Mouse (Mus musculus): ENCODE data around the gene Gxylt2.
A peak's percentile ranks its signal among the peaks of the same experiment; 100 is the strongest.

The Gxylt2 gene

DNA sequence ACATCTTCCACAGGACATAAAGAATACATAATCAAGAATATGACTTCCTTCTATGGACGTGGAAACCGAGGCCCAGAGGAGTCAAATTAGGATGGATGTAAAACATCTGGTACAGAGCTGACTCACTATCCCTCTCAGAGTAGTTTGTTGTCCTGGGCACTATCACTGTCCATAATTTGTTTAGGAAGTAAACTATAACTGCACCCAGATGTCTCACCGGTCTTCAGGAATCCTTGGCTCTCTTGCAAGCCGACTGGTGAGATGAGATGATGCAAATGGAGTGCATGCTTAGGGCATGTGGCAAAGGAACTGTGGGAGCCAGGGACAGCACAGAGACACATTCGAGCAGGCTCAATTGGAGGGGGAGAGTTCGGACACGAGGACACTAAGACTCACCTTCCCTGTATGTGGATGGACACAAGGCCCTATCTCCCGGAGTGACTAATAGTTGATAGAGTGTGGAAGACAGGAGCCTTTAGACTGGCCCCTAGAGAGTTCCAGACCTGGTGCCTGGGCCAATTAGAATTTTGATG, 10.8 kb downstream of the Gxylt2 start:
- DNase-seq (ENCODE audit: low spot score in 2 of 2): no peak

DNA sequence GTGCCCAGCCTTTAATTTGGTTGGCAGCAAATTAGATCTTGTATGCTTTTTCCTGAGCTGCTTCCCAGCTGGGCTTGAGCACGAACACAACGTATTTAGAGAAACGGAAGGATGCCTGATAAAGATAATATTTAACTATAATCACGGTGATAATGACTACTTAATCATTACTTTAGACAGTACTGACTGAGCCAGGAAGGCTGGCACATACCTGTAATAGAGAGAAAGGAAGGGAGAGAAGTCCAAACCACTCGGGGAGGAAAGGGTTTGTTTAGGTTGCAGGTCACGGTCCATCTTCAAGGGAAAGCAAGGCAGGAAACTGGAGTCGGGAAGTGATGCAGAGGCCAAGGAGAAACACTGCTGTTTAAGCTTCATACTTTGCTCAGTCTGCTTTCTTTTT, 11.6 kb downstream of the Gxylt2 start:
- DNase-seq (ENCODE audit: low spot score in 2 of 2): no peak

DNA sequence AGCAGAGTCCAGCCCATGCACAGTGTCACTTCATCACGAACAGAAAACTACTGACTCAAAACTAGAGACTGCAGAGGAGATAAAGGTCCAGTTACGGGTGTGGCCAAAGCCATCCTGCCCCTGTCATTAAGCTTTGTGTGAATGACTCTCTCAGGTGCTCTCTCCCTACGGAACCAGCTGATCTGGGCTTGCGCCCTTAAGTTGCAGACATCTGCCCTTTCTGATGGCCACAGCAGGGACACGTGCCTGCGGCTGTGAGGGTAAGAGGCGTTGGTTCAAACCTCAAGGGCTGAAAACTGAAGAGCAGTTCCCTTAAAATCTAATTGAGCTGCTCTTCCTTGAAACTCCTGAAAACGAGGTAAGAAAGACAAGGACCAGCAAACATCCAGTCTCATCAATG, 12.3 kb downstream of the Gxylt2 start:
- DNase-seq (ENCODE audit: low spot score in 2 of 2): no peak

DNA sequence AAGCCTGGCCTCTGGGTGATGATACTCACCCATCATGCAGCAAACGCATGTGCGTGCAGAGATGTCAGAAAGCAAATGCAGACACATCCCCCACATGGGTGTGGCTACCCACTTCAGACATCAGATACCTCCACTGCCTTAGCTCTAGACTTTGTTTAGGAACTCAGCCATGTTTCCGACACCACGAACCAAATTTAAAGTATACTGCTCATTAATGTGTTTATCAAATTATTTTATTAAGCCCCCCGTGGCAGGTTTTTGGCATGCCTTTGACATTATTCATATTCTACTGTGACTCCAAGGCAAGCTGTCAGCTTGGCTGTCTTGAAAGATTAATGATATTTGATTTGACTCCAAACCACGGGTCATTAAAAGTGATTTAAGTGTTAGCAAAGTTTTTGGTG, 15.6 kb downstream of the Gxylt2 start:
- no peak for DNase-seq (ENCODE audit: low spot score in 2 of 2)

DNA sequence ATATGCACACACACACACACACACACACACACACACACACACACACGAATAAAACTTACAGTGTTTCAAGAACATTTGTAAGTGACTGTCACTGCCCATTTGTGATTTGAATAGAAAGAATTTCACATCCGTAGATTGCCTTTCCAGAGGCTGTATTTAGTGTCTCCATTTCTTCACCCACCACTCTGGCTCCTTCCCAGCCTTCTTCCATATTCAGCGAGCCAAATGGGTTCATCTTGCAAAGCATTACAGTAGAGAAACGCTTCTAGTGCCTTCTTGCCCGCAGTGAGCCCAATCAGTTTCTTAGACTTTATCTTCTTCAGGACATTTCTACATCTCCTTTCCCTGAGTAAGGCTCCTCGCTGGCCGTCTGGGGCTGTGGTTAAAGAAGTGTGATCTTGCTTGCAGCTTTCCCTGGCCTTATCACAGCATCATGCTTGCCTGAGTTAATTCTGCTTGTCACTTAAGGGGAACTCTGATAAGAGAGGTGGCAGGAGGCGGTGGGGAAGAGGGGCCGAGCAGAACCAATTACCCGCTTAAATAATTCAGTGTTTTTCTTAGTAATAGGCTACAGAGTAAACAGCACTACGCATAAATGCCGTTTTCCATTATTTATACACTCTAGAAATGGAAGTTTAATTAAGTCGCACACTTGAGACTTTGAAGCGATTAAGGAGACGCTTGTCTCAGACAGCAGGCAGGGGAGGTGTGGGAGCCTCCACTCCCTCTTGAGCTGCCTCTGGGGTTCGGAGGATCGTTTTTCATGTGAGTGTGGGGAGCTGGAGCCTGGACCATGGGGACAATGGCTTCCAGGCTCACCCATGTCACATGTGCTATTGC, 16.6 kb downstream of the Gxylt2 start:
- no peak for DNase-seq (ENCODE audit: low spot score in 2 of 2)

DNA sequence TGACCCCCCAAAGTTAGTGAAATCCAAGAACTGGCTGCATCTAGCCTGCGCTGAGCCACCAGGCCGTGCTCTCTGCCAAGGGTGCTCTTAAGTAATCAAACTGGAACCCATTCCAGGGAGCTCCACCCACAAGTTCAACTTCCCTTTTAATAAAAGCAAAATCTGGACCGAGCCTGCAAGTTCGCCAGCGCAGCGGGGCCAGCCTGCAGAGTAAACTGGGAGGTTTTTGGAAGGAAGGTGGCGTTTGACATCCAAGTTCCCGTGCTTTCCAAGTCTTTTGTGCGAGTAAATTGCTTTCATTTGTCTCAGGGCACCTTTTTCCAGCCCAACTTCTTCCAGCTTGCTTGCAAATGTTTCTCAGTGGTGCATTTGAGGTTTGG, 27.5 kb downstream of the Gxylt2 start:
- peak; percentile 87 to 90 for DNase-seq (ENCODE audit: low spot score in 2 of 2)

DNA sequence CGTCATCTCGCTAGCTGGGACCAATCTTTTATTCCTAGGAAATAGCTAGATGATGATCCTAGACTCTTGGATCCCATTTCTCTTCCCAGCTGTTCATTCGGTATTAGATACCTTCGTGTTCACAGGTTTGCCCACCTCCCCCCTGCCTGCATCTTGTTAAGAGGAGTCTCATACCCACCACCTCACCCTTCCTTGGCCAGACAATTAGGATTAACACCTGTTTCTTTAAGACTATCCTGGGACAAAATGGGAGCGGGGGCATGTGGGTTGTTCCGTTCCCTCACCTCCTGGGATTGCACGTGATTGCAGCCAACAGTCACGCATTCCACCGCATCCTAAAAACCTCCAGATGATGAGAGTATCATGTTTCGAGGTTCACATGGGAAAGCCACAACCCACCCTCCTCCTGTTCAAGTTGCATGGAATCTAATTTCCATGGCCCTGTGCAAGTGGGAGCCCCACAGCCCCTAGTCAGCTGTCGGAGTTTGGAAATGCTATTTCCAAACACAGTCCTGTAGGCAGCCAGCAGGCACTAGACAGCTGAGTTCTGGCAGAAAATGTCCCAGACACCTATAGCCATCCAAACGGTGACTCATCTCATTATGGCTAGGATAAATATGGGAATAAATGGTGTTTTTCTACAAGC, 28.0 kb downstream of the Gxylt2 start:
- peak; percentile 78 to 83 for DNase-seq (ENCODE audit: low spot score in 2 of 2)

DNA sequence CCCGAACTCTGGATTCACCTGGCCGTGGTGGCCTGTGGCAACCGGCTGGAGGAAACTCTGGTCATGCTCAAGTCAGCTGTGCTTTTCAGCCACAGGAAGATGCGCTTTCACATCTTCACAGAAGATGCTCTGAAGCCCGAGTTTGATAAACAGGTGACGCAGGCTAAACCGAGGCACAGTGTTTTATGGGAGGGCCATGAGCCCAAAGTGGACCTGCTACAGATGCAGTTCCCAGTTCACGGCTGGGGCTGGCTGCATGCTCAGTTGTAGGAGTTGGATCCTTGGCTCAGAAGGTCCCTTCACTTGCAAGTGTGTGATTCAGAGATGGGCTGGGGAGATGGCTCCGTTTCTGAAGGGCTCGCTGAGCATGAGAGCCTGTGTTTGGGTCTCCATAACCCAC, 28.7 kb downstream of the Gxylt2 start:
- no peak for DNase-seq (ENCODE audit: low spot score in 2 of 2)

DNA sequence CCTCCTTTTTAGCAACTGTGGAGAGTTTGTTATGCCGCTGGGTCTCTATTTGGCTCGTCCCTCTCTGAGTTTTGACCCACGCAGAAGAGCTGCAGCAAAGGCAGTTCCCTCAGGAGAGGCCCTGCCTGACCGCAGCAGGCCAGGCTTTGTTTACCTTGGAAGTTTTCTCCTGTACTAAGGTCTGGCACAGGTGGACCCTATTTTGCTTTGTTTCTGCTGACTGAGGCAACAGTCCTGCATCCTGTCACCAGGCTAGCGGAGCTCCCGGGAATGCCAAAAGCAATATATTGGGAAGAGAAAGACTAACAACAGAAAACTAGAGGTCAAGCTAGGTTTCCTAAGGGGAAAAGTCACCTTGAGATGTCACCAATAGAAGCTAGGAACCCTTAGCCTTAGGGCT, 29.8 kb downstream of the Gxylt2 start:
- peak; percentile 42 to 71 for DNase-seq (ENCODE audit: low spot score in 2 of 2)

DNA sequence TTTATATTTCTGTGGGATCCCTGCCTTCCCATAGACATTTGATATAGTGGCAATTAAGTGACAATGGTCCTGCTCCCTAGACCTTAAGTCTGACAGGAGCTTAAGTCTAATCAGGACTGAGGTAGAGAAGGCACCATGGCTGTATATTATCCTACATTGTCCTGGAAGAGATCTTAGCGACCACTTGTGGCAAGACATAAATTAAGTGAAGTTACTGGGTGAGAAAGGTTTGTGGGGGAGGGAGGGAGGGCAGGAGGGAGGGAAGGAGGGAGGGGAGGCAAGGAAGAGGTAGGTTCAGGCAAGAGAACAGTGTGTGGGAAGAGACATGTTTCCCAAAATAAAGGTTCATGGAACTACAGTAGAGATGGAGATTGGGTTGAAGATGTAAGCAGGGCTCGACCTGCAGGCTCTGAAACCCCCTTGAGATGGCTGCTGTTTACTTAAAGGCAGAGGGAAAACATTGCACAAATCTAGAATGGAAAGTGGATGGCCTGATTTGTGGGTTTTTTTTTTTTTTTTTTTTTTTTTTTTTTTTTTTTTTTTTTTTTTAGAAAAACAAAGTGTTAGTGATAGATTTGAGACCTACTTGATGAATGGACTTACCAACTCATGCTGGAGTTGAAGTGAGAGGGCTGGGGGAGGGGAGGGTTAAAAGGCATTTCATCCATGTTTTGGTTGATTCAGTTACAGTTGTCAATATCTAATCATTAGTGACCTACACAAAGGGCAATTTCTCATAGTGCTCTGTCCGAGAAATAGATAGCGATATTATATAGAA, 54.1 kb downstream of the Gxylt2 start:
- DNase-seq (ENCODE audit: low spot score in 2 of 2): no peak

DNA sequence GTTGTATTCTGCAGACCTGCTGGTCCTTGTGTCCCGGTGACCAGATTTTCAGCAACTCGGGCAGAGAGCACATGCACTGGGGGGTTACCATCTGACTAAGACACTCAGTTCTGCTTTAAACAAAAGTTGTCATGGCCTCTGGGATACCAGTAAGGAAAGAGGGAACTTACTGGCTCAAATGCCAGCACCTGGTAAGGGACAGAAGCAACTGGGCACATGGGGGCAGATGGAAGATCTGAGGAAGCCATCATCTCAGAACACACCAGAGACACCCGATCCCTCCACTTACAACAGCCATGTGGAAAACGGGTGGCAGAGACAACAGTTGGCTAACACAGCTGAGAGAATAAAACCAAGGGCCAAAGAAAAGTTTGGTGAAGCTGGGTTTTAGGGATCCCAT, 63.2 kb downstream of the Gxylt2 start:
- no peak for DNase-seq (ENCODE audit: low spot score in 2 of 2)

DNA sequence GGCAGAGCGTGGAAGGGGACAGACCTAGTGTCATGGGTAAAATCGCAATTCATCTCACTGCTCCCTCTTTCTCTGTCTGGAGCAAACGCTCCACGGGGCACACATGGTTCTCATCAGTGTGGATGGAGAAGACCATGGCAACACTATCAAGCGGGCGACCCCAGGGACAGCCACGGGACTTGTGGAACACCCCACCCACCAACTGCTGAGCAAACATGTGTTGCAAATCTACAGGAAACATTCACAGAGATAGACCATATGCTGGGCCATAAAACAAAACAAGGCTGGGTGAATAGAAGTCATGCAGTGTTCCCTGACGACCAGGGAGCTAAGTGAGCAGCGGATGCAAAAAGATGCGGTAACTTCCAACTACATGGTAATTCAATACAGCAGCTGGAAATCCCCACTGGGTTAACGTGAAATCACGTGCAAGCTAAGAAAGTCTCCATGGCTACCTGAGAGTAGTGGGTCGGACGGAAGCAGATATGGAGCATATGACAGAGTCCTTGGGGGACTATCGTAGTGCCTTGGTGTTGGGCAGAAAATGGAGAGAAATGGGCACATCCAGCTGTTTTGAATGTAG, 71.5 kb downstream of the Gxylt2 start:
- DNase-seq (ENCODE audit: low spot score in 2 of 2): peak; percentile 38 to 61

DNA sequence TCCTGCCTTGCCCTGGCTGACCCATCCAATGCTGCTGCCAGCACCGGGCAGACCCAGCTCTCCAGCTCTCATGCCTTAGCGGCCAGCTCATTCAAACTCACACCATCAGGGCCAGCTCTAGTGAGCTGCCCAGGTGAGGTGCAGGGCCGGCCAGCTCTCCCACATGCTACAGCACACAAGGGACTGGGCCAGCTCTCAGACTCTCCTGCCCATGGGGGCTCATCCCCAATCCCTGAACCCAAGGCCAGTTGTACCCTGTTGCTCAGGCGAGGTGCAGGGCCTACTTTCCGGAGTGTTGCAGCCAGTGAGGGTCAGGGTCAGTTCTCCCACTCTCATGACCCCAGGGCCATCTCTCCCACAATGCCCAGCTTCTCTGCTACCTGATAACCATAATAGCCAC, 74.1 kb downstream of the Gxylt2 start:
- no peak for DNase-seq (ENCODE audit: low spot score in 2 of 2)

DNA sequence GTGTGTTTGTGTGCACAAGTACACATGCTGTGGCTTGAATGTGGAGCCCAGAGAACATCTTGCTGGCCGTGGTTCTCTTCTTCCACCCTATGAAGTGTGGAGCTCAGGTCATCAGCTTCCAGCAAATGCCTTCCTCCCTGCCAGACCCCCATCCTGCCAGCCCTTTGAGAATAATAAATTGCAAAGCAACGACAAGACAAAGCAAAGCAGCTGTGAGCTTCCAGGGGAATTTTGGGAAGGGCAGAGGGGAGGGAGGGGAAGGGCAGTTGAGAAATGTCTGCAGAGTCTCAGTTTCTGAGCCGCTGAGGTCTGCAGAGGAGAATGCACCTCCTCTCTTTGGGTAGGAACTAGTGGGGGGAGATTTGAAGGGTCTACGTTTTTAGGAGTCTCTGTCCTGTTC, 75.9 kb downstream of the Gxylt2 start:
- peak; percentile 21 to 29 for DNase-seq (ENCODE audit: low spot score in 2 of 2)

DNA sequence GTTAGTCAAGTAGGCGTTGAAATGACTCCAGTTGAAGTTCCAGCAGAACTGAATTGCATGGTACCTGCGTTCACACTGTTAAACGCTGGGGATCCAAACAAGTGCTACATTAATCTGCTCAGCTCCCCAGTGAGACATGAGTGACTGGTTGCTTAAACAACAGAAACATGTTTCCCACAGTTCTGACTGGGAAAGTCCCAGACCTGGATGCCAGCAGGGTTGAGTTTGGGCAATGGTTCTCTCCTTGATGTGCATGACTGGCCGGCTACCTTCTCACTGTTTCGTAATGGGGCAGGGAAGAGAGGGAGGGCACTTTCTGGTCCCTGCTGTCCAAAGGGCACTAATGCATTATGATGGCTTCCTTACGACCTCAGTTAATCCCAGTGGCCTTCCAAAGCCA, 77.1 kb downstream of the Gxylt2 start:
- no peak for DNase-seq (ENCODE audit: low spot score in 2 of 2)

DNA sequence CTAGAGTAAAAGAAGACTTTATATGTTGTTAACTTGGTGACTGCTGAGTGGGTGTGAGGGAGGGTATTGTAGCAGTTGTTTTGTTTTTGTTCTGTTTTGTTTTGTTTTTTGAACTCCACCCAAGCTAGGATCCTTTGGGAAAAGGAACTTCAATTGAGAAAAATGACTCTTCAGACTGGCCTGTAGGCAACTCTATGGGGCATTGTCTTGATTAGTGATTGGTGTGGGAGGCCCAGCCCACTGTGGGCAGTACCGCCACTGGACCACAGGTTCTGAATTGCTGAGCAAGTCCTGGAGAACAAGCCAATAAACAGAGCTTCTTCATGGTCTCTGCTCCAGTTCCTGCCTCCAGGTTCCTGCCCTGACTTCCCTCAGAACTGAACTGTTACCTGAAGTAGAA, 83.2 kb downstream of the Gxylt2 start:
- no peak for DNase-seq (ENCODE audit: low spot score in 2 of 2)

DNA sequence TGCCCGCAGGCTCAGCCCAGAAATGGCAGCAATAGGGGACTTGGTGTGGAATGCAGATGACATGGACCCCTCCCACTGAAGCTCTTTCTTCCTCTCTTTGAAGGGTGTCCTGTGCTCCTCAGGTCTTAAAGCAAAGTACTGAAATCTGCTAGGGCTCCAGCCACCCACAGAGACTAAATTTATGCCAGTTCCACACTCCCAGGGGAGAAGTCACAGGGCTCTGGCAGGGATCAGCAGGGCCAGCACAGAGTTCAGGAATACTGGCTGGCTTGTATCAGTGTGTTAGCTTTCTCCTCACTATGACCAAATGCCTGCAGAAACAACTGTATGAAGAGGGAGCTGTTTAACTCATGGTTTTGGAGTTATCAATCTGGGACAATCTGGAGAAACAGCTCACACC, 84.6 kb downstream of the Gxylt2 start:
- DNase-seq (ENCODE audit: low spot score in 2 of 2): no peak

DNA sequence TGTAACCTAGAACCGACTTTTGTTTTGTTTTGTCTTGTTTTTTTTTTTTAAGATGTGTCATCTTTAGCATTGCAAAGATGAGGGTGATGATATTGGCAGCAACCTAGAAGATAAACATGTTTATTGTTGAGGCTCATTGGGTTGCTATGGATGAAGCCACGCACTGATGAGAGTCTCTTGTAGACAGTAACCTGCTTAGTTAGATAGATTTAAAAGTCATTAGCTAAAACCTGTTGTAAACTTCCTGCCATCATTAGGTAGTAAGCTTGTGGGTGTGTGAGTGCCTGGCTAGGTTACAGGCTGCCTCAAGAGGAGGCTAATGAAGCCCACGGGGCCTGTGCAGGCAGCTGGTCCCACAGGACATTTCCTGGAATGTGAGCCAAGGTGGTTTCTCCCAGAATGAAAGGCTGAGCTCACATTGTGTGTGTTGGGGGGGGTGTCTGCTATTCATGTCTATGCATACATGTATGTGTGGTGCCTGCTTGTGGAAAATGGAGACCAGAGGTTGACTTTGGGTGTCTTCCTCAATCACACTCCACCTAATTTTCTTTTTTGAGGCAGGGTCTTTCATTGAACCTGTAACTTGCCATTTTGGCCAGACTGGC, 87.6 kb downstream of the Gxylt2 start:
- no peak for DNase-seq (ENCODE audit: low spot score in 2 of 2)

DNA sequence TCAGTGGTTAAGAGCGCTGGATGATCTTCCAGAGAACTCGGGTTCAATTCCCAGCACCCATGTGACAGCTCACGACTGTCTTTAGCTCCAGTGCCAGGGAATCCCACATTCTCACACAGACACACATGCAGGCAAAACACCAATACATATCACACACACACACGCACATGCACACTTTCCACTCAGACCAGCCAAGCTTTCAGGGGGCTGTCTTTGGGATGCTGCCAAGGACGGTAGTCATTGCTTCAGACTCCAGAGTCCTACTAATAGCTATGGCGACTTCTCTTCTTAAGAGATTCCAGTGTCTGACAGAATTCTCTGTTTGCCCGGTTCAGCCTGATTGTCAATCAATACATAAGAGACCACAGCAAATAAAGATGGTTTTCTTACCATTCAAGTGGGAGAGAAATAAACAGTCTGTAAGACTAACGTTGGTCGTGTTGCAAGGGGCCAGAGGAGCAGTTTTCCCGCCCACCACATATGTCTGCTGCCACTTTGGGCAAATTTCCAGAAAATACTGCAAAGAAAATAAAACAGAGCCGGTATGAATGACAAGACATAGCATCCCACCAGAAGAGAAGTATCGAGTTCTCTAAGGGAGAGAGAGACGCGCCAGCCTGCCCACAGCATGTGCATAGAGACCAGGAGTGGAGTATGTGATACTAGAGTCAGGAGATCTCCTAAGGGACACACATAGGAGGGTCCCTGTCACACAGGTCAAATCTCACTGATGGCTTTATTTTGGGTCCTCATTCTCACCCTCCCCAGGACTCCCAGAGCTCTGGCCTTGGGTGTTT, 88.6 kb downstream of the Gxylt2 start:
- DNase-seq (ENCODE audit: low spot score in 2 of 2): no peak

DNA sequence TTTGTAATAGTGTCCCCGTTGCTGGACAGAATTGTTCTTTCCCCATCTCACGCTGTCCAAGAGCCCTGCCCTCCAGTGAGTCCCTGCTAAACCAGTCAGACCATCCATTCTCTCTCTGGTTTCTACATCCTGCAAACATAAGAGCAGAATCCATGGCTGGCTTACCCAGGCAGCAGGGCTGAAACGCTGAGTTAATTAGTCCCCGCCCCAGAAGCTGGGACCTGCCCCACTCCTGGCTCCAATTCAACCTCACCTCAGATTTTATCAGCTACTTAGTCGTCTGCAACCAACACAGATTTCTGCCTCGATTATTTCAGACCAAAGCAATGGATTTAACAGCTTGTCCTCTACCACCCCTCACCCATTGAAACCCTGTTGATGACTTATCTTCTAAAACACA, 91.3 kb downstream of the Gxylt2 start:
- no peak for DNase-seq (ENCODE audit: low spot score in 2 of 2)

DNA sequence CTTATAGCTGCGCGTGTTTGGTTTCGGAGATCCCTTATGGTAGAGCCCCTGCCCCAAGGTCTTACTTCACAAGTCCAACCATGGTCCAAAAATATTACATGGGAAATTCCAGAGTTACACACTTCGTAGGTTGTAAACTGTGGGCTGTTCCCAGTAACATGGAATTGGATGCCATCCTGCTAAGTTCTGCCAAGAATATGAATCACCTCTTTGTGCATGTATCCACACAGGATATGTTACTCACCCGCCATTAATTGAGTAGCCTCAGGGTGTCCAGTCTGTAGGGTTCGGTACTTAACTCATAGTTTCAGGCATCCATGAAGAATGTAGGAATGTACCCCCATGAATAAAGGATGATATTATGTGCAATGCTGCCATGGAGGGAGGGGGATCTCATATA, 94.8 kb downstream of the Gxylt2 start:
- peak in 1 of 2 experiments; percentile 28 for DNase-seq (ENCODE audit: low spot score in 2 of 2)
